Mouse (Mus musculus) heart, embryonic 13.5 days (tissue): Measurements from ENCODE around the gene Pdlim7. TPM values are rescaled to one million over a fixed set of nuclear protein-coding genes. Genes with fewer than 3 reads are reported as not detected.
A peak's percentile ranks its signal among the peaks of the same experiment; 100 is the strongest.

Source experiments
- ATAC-seq: fragments of 200-750 bp; cut with Nextera tagmentation; 2 replicates; pipeline ENCODE4 v1.8.0; 2017; ENCODE audit warnings: moderate TSS enrichment; ENCODE audit not compliant: insufficient number of reproducible peaks, low FRiP score, low TSS enrichment; ENCODE audit errors: extremely low read depth
- H3K27ac ChIP-seq: fragments of 300-500 bp; sonication (generic); replicated peaks from 2 replicates; pipeline ENCODE4 v1.5.1; 2015; ENCODE audit warnings: moderate library complexity, mild to moderate bottlenecking, inconsistent platforms
- H3K27me3 ChIP-seq: fragments of 300-500 bp; sonication (generic); replicated peaks from 2 replicates; pipeline ENCODE4 v1.6.1; 2015; ENCODE audit warnings: mild to moderate bottlenecking, inconsistent platforms
- H3K36me3 ChIP-seq: fragments of 300-500 bp; sonication (generic); 2 replicates; pipeline ENCODE4 v1.6.1; 2015; ENCODE audit warnings: mild to moderate bottlenecking, inconsistent platforms
- H3K4me1 ChIP-seq: fragments of 300-500 bp; sonication (generic); 2 replicates; pipeline ENCODE4 v1.6.1; 2015; ENCODE audit warnings: inconsistent platforms
- H3K4me2 ChIP-seq: fragments of 300-500 bp; sonication (generic); 2 replicates; pipeline ENCODE4 v1.6.1; 2015; ENCODE audit warnings: inconsistent platforms, mild to moderate bottlenecking, moderate library complexity
- H3K4me3 ChIP-seq: fragments of 300-500 bp; sonication (generic); 2 replicates; pipeline ENCODE4 v1.5.1; 2015; ENCODE audit warnings: moderate library complexity, mild to moderate bottlenecking, inconsistent platforms
- H3K9ac ChIP-seq: fragments of 300-500 bp; sonication (generic); 2 replicates; pipeline ENCODE4 v1.6.1; 2015; ENCODE audit warnings: inconsistent platforms, mild to moderate bottlenecking, moderate library complexity
- H3K9me3 ChIP-seq: fragments of 300-500 bp; sonication (generic); 2 replicates; pipeline ENCODE4 v1.6.1; 2016; ENCODE audit warnings: inconsistent platforms
- WGBS: fragments of 180-500 bp; shearing (Covaris S2); methylation state at CpG from one replicate; pipeline ENCODE4 v1.1.7; 2015; ENCODE audit warnings: mixed read lengths; 5-methylcytosine and 5-hydroxymethylcytosine counted together
- polyA plus RNA-seq: library from polyadenylated mRNA; unstranded; fragments of >200 nt; fragmentation: Nextera tagmentation; extraction: Ambion mirVana; gene quantifications from 2 replicates; pipeline ENCODE4 v1.2.1, GENCODE M21; 2015

The Pdlim7 gene
- polyA plus RNA-seq, 1 experiment from 2014 or later = 402 TPM

- no peak for ATAC-seq
- Histone ChIP-seq H3K9me3 (no peaks in the 10 kb centered on the region), H3K9ac (peak overlapping the region; percentile 79), H3K4me2 (peak overlapping the region; percentile 88), H3K4me3 (peak overlapping the region; percentile 60), H3K36me3 (peaks cover 44% of the 10 kb centered on the region), H3K4me1 (peaks cover 32% of the 10 kb centered on the region), H3K27ac (peak overlapping the region; percentile 33), H3K27me3 (peaks cover 89% of the 10 kb centered on the region)
- 23% methylated on average over 18 of the region's 18 CpGs for WGBS
These were observed 40.2 kb downstream of the Pdlim7 start for GRCm38 (mm10) chr13:55473076-55473831.

GRCm38 (mm10) chr13:55472132-55473022 is 41.1 kb downstream of the Pdlim7 start:
- H3K27ac ChIP-seq = peak overlapping the region; percentile 39
- peaks cover 96% of the 10 kb centered on the region for H3K27me3 ChIP-seq
- under 1% methylated on average over 103 of the region's 103 CpGs for WGBS

GRCm38 (mm10) chr13:55471819-55472131 is 41.7 kb downstream of the Pdlim7 start:
- peak overlapping the region; percentile 79 for H3K9ac ChIP-seq
- under 1% methylated on average over 31 of the region's 31 CpGs for WGBS
- H3K4me1 ChIP-seq = peaks cover 32% of the 10 kb centered on the region
- peaks cover 96% of the 10 kb centered on the region for H3K27me3 ChIP-seq
- H3K4me3 ChIP-seq = peak overlapping the region; percentile 60
- peaks cover 33% of the 10 kb centered on the region for H3K36me3 ChIP-seq
- no peaks in the 10 kb centered on the region for H3K9me3 ChIP-seq
- ATAC-seq = peak; percentile 3; the same call in 1 of the 2 replicates
- peak overlapping the region; percentile 88 for H3K4me2 ChIP-seq
- peak overlapping the region; percentile 39 for H3K27ac ChIP-seq

More at GRCm38 (mm10) chr13:55472132-55473022, 41.1 kb downstream of the Pdlim7 start:
- Histone ChIP-seq H3K9ac (peak overlapping the region; percentile 79), H3K4me2 (peak overlapping the region; percentile 88), H3K4me3 (peak overlapping the region; percentile 60), H3K36me3 (peaks cover 39% of the 10 kb centered on the region), H3K9me3 (no peaks in the 10 kb centered on the region), H3K4me1 (peaks cover 32% of the 10 kb centered on the region)
- ATAC-seq = peak; percentile 28

- peaks cover 96% of the 10 kb centered on the region for H3K27me3 ChIP-seq
- peaks cover 28% of the 10 kb centered on the region for H3K36me3 ChIP-seq
- H3K9me3 ChIP-seq = no peaks in the 10 kb centered on the region
- 1% methylated on average over 52 of the region's 54 CpGs for WGBS
- H3K4me3 ChIP-seq = peak overlapping the region; percentile 60
- ATAC-seq = peak; percentile 55
- H3K27ac ChIP-seq = peak overlapping the region; percentile 39
- peak overlapping the region; percentile 88 for H3K4me2 ChIP-seq
- peak overlapping the region; percentile 79 for H3K9ac ChIP-seq
- peaks cover 32% of the 10 kb centered on the region for H3K4me1 ChIP-seq
These were observed 42.2 kb downstream of the Pdlim7 start for GRCm38 (mm10) chr13:55471156-55471818.

GRCm38 (mm10) chr13:55470372-55470771 is 43.1 kb downstream of the Pdlim7 start:
- no peak overlapping the region for H3K27ac ChIP-seq
- no peak overlapping the region for H3K4me3 ChIP-seq
- peaks cover 19% of the 10 kb centered on the region for H3K36me3 ChIP-seq
- 68% methylated on average over 9 of the region's 9 CpGs for WGBS
- H3K27me3 ChIP-seq = peaks cover 96% of the 10 kb centered on the region
- no peak overlapping the region for H3K4me2 ChIP-seq
- no peaks in the 10 kb centered on the region for H3K9me3 ChIP-seq
- no peak overlapping the region for H3K9ac ChIP-seq
- ATAC-seq = no peak
- peaks cover 33% of the 10 kb centered on the region for H3K4me1 ChIP-seq

- Histone ChIP-seq H3K36me3 (peaks cover 6% of the 10 kb centered on the region), H3K9ac (no peak overlapping the region), H3K9me3 (no peaks in the 10 kb centered on the region), H3K27me3 (peaks cover 96% of the 10 kb centered on the region), H3K4me1 (peaks cover 42% of the 10 kb centered on the region), H3K27ac (no peak overlapping the region), H3K4me3 (no peak overlapping the region), H3K4me2 (no peak overlapping the region)
- 33% methylated on average over 13 of the region's 13 CpGs for WGBS
- ATAC-seq = no peak
These were observed 44.5 kb downstream of the Pdlim7 start for GRCm38 (mm10) chr13:55468851-55469560.

- WGBS = 65% methylated on average over 5 of the region's 5 CpGs
- no peak overlapping the region for H3K4me2 ChIP-seq
- H3K9ac ChIP-seq = no peak overlapping the region
- no peaks in the 10 kb centered on the region for H3K9me3 ChIP-seq
- no peak overlapping the region for H3K27ac ChIP-seq
- H3K36me3 ChIP-seq = peaks cover 13% of the 10 kb centered on the region
- peaks cover 76% of the 10 kb centered on the region for H3K27me3 ChIP-seq
- peaks cover 23% of the 10 kb centered on the region for H3K4me1 ChIP-seq
- ATAC-seq = no peak
- H3K4me3 ChIP-seq = no peak overlapping the region
These were observed 47.5 kb downstream of the Pdlim7 start for GRCm38 (mm10) chr13:55465830-55466440.

- Histone ChIP-seq H3K4me3 (peak overlapping the region; percentile 73; the same call in 1 of the 2 replicates), H3K36me3 (peaks cover 18% of the 10 kb centered on the region), H3K27ac (no peak overlapping the region), H3K4me2 (peak overlapping the region; percentile 98), H3K4me1 (peaks cover 20% of the 10 kb centered on the region), H3K27me3 (peaks cover 69% of the 10 kb centered on the region), H3K9ac (peak overlapping the region; percentile 40; the same call in 1 of the 2 replicates), H3K9me3 (no peaks in the 10 kb centered on the region)
- ATAC-seq = no peak
- WGBS = 29% methylated on average over 3 of the region's 3 CpGs
These were observed 48.3 kb downstream of the Pdlim7 start for GRCm38 (mm10) chr13:55465184-55465583.

- Histone ChIP-seq H3K27me3 (peaks cover 60% of the 10 kb centered on the region), H3K9ac (peak within 1 kb of the TSS; percentile 85), H3K4me3 (peak within 1 kb of the TSS; percentile 73), H3K9me3 (no peaks in the 10 kb centered on the region), H3K36me3 (peaks cover 27% of the 10 kb centered on the region), H3K4me1 (peaks cover 20% of the 10 kb centered on the region), H3K27ac (no peak within 1 kb of the TSS), H3K4me2 (peak within 1 kb of the TSS; percentile 98)
- peak; percentile 35; the same call in 1 of the 2 replicates for ATAC-seq
- WGBS = under 1% methylated on average over 80 of the region's 84 CpGs
These were observed 49.2 kb downstream of the Pdlim7 start, which contains the start of gene Prr7 for GRCm38 (mm10) chr13:55464027-55464884. Gene Prr7 (plus strand): TSS chr13:55464267.
